Mouse (Mus musculus): ENCODE measurements around the gene Tmie.

Tmie gene

GRCm38 (mm10) chr9:110879998-110880561 lies at the start of gene Tmie:
Gene Tmie, minus strand, starts transcription at chr9:110880113.
- peak; percentile 90 for DNase-seq (ENCODE audit: low read depth, low spot score)

GRCm38 (mm10) chr9:110922759-110923158 lies 42.8 kb upstream of the Tmie start:
- DNase-seq (ENCODE audit: low read depth, low spot score), result peak; percentile 86

GRCm38 (mm10) chr9:110920665-110921419 lies 40.9 kb upstream of the Tmie start:
- DNase-seq (ENCODE audit: low read depth, low spot score), result no peak

GRCm38 (mm10) chr9:110916786-110917185 lies 36.9 kb upstream of the Tmie start, which contains the start of gene Fam240a:
Gene Fam240a, minus strand, starts transcription at chr9:110916861.
- peak; percentile 45 for DNase-seq (ENCODE audit: low read depth, low spot score)

GRCm38 (mm10) chr9:110915466-110915865 lies 35.6 kb upstream of the Tmie start:
- DNase-seq (ENCODE audit: low read depth, low spot score), result no peak

GRCm38 (mm10) chr9:110914631-110915236 lies 34.8 kb upstream of the Tmie start:
- DNase-seq (ENCODE audit: low read depth, low spot score), result no peak

GRCm38 (mm10) chr9:110909371-110909967 lies 29.6 kb upstream of the Tmie start:
- DNase-seq (ENCODE audit: low read depth, low spot score), result peak; percentile 55

- no peak for DNase-seq (ENCODE audit: low read depth, low spot score)
These were observed 28.7 kb upstream of the Tmie start for GRCm38 (mm10) chr9:110908631-110909016.

- DNase-seq (ENCODE audit: low read depth, low spot score), result no peak
These were observed 28.1 kb upstream of the Tmie start for GRCm38 (mm10) chr9:110907838-110908630.

- peak; percentile 86 for DNase-seq (ENCODE audit: low read depth, low spot score)
These were observed 27.4 kb upstream of the Tmie start for GRCm38 (mm10) chr9:110907201-110907837.

GRCm38 (mm10) chr9:110902271-110902670 lies 22.4 kb upstream of the Tmie start:
- no peak for DNase-seq (ENCODE audit: low read depth, low spot score)

- no peak for DNase-seq (ENCODE audit: low read depth, low spot score)
These were observed 21.3 kb upstream of the Tmie start for GRCm38 (mm10) chr9:110901204-110901603.

- DNase-seq (ENCODE audit: low read depth, low spot score), result no peak
These were observed 19.6 kb upstream of the Tmie start for GRCm38 (mm10) chr9:110899451-110900008.

- DNase-seq (ENCODE audit: low read depth, low spot score), result peak; percentile 75
These were observed 16.7 kb upstream of the Tmie start for GRCm38 (mm10) chr9:110896595-110896994.

GRCm38 (mm10) chr9:110895994-110896393 lies 16.1 kb upstream of the Tmie start:
- no peak for DNase-seq (ENCODE audit: low read depth, low spot score)

- DNase-seq (ENCODE audit: low read depth, low spot score), result peak; percentile 50
These were observed 15.6 kb upstream of the Tmie start for GRCm38 (mm10) chr9:110895507-110895906.

- DNase-seq (ENCODE audit: low read depth, low spot score), result no peak
These were observed 13.5 kb upstream of the Tmie start for GRCm38 (mm10) chr9:110893429-110893828.

GRCm38 (mm10) chr9:110892552-110892951 lies 12.6 kb upstream of the Tmie start:
- DNase-seq (ENCODE audit: low read depth, low spot score), result no peak

GRCm38 (mm10) chr9:110891077-110891828 lies 11.3 kb upstream of the Tmie start:
- DNase-seq (ENCODE audit: low read depth, low spot score), result peak; percentile 26

Measured in CD4-positive, CD25-positive, alpha-beta regulatory T cell, adult 2 months (primary cell).